Mouse (Mus musculus) megakaryocyte, embryonic 14.5 days (primary cell): ENCODE measurements around the gene Vmn2r10.

Experiments used
- FLI1 ChIP-seq: IDR thresholded peaks from 2 replicates; pipeline ENCODE4 v1.6.1; 2012; ENCODE audit warnings: low read length, inconsistent platforms, mixed read lengths
- GATA1 ChIP-seq: IDR thresholded peaks from 3 replicates; pipeline ENCODE4 v1.6.1; 2012; ENCODE audit warnings: mixed read lengths, low read length, inconsistent platforms, borderline replicate concordance

- TF ChIP-seq GATA1 (no peak), FLI1 (no peak)
These were observed 49.0 kb upstream of the Vmn2r10 start for GRCm38 (mm10) chr5:109055286-109055685.
